Mouse (Mus musculus): Measurements from ENCODE around the gene Tmem184b.

The Tmem184b gene

DNA sequence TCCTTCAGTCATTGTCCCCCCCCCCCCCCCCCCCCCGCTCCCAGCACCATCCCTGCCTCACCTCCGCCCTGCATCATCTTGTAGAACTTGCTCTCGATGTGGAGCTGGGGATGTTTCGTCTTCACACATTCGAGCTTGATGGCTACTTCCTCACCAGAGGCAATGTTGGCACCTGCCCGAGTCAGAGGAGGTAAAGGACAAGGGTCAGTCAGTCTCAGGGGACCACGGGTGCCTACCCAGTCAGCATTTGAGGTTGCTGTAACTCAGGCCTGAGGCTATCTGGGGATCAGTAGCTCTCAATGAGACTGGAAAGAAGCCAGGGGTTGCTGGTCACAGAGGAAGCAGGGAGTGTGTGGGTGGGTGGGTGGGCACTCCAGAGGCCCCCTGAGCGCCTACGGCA lies 26.6 kb upstream of the Tmem184b start:
- DNase-seq (ENCODE audit: low read depth, low spot score) = no peak

DNA sequence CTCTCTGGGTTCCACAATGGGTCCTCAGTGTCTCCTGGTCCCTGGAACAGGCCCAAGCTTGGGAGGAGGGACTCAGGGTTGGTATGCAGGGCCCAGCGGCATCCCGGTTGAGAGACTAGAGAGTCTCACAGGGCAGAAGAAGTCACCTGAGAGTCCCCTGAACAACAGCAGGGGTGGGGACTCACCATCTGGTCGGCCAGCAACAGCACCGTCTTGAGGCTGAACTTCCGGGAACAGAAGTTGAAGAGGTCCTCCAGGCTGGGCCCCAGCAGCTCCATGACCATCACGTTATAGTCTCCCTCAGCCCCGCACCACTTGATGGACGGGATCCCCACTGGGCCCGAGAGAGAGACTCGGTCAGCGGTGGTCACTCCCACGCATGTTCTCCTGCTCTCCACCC lies 26.2 kb upstream of the Tmem184b start:
- no peak for DNase-seq (ENCODE audit: low read depth, low spot score)

DNA sequence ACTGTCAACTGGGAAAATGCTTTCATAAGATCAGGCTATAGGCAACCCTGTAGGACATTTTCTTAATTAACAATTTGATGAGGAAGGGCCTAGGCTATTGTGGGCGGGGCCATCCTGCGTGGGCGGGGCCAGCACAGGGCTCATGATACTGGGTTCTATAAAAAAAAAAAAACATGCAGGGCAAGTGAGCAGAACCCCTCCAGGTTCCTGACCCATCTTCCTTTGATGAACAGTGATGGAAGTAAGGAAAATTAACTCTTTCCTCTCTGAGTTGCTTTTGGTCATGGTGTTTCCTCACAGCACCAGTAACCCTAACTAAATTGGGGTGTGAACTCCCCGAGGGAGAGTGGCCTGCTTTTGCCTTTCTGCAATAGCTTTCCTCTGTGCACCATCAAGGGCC lies 25.2 kb upstream of the Tmem184b start:
- no peak for DNase-seq (ENCODE audit: low read depth, low spot score)

DNA sequence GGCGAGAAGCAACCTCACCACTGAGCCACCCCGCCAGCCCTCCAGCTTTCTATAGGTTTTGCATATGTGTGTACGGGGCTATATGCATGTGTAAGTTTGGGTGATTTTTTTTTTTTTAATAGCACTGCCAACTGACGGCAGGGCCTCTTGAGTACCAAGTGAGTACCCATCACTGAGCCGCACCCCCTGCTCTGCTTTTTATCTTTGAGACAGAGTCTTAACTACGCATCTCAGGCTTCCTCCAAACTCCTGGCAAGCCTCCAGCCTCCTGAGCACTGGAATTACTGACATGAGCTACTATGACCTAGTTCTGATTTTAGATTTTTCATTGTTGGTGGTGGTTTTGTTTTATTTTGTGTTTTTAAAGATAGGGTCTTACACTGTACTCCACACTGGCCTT lies 24.1 kb upstream of the Tmem184b start:
- no peak for DNase-seq (ENCODE audit: low read depth, low spot score)

DNA sequence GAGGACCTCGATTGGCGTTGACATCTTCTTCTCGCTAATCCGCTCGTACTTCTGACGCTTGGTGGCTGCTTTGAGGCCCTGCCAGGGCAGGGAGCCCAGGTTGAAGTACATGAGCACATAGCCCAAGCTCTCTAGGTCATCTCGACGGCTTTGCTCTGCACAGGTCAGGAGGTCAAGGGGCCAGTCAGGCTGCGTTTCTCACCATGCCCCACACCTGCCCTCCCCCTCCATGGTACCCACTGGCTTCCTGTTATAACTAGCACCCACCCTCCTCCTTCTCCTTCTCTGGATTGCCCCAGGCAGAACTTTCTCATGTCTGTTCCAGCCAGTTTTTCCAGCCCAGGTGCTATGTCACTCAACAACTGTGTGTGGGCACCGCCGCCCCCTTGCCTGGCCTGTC lies 22.1 kb upstream of the Tmem184b start:
- no peak for DNase-seq (ENCODE audit: low read depth, low spot score)

DNA sequence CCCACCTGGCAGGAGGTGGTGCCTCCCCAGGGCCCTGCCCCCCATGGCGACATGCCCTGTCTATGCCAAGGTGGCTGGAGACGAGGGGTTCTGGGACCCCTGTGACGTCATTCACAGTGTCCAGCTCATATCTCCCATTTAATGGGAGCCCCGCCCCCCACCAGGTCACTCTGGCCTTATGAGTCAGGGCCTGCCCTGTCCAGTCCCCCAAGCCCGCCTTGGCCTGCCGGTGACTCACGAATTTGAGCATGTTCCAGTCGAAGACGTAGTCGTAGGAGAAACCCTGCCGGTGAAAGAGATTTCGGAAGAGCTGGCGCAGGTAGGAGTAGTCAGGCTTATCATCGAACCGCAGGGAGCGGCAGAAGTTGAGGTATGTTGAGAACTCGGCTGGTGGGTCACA lies 21.2 kb upstream of the Tmem184b start:
- no peak for DNase-seq (ENCODE audit: low read depth, low spot score)

DNA sequence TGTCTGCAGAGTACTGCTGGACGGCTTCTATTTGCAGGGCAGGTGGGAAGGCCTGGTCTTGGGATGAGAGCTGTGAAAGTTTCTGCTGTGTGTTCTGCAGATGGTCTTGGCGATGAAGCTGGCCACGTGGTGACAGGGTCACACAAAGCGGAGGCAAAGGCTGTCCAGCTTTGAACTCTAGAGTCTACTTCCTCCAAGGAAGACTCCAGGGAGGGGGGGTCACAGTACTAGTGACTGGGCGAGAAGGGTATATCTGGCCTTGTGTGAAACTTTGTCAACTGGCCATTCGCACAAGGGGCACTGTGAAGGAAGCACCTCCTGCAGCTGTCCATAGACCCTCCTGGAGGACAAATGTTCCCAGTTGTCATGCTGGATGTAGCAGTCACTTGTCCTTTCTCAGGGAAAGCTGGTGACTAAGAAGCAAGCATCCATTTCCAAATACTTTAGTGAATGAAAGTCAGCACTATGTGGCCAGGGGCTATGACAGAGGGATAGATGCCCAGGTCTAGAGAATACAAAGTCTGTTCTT lies 19.4 kb upstream of the Tmem184b start:
- DNase-seq (ENCODE audit: low read depth, low spot score) = no peak

DNA sequence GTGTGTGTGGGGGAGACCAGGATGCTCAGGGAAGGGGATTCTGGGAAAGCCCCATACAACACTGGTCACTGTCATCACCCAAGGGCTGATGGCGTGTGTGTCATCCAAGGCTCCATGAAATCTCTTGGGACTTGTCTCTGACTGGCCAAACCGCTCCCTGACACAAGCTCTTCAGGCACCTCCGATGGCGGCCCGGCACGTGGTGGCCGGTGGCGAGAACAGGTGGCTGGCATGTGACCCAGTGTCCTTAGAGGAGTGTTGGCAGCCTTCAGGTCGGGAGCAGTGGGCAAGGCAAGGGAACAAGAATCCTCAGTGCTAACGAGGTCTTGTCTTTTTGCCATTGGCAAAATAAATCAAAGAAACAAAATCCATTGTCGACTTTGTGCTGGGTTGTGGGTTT lies 15.3 kb upstream of the Tmem184b start:
- DNase-seq (ENCODE audit: low read depth, low spot score) = no peak

DNA sequence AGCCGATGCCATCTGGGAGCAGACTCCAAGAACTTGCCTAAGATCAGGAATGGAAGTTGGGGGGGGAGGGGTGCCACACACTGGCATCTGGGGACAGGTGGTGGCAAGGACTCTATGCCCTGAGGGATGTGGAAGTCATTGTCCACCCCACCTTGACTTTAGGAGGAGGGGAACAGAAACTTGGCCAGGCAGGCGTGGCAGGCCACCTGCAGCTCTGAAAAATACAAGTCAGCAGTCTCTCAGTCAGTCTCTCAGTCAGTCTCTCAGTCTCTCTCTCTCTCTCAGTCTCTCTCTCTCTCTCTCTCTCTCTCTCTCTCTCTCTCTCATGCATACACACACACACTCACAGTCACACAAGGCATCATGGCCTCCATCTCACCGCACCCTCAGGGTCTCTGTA lies 14.9 kb upstream of the Tmem184b start:
- DNase-seq (ENCODE audit: low read depth, low spot score) = no peak

DNA sequence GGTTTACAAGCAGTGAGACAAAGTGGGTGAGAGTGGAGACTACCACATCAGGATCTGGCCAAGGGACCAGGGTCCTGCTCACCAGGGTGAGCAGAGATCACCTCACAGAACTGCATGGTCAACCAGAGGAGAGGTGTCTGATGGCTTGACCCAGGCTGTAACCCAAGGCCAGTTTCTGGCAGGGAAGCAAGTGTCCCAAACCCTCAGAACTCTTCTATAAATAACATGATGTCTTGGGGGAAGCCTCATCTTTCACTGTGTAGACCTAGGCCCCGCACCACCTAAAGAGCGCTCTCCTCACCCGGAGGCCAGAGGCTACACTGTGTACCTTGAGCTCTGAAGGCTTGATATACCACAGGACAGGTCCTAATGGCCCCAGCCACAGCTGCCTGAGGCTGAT lies 14.0 kb upstream of the Tmem184b start:
- no peak for DNase-seq (ENCODE audit: low read depth, low spot score)

DNA sequence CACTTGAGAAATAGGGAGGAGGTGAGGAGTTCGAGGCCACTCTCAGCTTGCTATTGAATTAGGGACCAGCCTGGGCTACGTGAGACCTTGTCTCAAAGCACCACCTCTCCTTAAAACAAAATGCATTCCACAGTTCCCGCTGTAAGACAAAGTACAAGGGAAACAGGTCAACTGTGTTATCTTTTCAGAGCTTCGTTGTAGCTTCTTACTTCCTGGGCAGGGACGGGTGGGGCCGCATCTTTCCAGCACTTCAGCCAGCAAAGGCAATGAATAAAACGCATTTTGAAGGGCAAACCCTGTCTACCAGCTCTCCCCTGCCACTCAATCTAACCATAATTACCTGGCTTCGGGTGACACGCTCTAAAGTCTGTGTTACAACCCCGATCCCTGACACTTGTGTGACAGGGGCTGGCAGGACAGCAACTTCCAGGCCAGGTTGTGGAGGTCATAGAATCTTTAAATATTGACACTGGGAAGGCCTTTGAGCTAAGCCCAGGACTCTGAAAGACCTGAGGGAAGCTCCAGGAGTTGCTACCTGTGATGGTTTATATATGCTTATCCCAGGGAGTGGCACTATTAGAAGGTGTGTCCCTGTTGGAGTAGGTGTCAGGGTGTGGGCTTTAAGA lies 13.2 kb upstream of the Tmem184b start:
- DNase-seq (ENCODE audit: low read depth, low spot score) = no peak

DNA sequence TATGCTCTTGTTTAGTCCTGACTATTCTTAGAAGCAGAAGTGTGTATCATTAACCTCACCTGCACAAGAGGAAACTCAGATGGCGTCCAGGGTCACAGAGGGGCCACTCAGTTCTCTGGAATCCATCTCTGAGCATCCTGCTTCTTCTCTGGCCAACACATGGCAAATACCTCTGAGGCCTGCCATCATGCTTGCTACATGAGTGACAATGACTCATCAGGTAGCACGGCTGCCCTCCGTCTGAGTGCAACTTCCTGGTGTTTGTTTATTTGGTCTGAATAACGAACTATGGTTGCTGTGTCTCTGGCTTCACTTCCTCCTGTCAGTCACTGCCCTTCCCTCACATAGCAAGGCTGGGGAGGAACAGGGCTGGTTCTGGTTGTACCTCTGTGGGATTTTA lies 11.1 kb upstream of the Tmem184b start:
- DNase-seq (ENCODE audit: low read depth, low spot score) = no peak

DNA sequence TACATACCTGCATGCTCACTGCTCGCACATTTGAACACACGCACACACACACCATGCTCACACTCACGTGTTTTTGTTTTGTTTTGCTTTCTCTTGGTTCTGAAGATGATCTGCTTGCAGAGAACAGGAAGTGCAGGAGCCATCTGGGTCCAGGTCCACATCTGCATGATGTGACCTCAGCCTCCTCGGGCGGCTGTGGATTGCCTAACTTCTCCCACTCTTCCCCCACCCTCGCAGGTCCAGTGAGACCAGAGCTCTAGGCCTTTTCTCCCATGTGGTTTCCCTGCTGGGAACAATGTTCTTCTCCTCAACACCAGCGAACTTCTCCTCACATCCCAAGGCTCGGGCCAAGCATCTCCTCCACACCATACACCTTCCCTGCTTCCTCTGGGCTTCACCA lies 10.4 kb upstream of the Tmem184b start:
- DNase-seq (ENCODE audit: low read depth, low spot score) = no peak

DNA sequence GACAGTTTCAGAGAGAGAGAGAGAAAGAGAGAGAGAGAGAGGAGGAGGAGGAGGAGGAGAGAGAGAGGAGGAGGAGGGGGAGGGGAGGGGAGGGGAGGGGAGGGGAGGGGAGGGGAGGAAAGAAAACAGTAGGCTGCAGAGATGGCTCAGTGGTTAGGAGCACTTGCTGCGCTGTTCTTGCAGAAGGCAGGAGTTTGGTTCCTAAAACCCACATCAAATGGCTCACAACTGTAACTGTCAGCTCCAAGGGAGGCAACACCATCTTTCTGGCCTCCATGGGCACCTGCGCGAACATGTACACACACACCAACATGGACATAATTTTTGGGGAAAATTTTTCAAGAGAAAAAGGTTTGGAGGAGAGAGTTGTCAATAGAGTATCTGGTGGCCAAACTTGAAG lies 9.8 kb upstream of the Tmem184b start:
- DNase-seq (ENCODE audit: low read depth, low spot score) = no peak

DNA sequence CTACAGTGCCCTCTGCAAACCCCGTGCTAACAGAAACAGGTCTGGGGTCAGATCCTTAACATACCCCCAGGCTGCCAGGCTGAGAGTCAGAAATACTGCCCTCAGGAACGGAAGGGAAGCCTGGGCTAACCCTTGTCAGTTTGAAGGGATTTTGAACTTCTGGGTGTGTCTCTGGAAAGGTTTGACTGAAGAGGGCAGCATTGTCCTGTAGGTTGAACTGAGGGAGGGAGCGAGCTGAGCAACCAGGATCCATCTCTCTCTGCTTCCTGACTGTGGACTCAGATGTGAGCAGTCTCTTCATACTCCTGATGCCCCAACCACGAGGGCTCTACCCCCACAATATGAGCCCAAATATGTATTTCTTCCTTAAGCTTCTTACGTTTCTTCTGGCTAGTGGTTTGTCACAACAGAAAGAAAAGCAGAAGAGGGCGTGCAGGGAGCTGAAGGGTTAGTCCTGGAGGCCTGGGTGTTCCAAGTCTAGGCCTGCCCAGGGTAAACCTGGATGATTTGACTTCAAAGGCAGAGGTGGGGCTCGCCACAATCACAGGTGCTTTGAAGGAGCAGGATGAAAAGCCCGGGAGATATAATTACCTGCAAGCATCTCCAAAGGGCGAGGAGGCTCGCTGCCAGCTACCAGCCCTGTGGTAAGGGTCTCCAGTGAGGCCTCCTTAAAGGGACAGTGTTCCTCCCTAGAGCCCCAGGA lies 8.1 kb upstream of the Tmem184b start:
- no peak for DNase-seq (ENCODE audit: low read depth, low spot score)

DNA sequence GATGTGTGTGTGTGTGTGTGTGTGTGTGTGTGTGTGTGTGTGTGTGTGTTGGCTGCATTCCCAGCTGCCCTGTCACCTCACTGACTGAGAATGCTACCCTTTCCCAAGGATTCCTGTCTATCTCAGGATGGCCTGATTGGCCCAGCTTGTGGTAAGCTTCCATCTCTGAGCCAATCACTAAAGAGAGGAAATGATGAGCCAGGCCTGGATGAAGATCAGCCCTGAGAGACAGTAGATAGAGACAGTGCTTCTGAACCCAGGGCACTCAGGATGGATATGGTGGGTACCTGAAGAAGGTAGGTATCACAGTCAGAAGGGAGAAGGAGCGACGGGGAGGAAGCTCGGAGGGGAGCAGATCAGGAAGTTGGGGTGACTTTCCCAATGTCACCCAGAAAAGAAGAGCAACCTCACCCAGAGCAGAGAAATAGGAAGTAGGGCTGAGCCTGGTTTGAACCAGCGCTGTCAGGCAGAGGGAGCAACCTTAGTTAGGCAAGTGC lies 5.8 kb upstream of the Tmem184b start:
- DNase-seq (ENCODE audit: low read depth, low spot score) = no peak

DNA sequence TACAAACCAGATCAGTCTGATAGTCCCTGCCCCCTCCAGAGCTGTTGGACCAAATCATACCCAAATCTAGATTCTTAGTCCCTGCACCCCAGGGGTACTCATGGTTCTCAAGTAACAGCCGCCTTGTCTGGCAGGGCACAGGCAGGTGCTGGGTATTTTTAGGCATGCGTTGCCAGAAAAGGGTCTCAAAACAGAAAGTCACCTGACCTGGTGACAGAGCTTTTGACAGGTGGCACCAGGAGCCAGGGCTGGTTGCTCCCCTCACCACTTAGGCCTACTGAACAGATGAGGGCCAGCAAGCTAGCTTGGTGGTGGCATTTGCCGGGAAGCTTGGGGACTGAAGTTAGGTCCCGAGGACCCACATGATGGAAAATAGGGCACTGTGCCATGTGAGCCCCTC lies 3.2 kb upstream of the Tmem184b start:
- no peak for DNase-seq (ENCODE audit: low read depth, low spot score)

DNA sequence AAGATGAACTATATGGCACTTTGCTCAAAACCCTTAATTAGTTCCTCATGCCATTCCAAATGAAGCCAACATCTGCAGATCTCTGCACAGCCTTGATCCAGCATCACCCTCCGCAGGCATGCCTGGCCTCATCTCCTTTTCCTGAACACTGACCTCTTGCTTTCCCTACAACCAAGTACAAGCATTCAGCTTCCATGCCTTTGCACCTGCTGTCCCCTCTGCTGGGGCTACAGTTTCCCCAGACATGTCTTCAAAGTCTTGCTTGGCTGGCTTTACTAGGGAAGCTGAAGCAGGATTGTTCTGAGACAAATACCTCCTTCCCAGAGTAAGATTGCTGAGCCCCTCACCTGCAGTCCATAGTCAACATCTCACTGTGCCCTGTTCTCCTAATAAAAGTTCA lies 908 bp upstream of the Tmem184b start:
- DNase-seq (ENCODE audit: low read depth, low spot score) = no peak

DNA sequence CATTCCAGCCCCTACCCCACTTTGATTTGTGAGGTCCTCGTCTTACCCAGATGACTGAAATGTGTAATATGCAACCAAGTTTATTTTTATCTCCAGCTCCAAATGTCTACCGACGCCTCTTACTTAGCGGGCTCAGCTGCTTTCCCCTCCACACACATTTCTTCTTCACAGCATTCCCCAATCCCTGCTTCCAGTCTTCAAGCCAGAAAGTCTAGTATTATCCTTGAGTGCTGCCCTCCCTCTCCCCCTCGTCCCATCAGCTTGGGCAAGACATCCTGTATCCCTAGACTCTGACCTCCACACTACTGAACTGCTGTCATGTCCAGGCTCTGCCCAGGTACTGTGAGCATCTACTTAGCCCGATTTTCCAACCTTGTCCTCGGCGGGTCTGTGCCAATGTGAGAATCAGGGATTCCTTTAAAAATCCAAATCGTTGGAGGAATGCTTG lies 418 bp upstream of the Tmem184b start:
- no peak for DNase-seq (ENCODE audit: low read depth, low spot score)

DNA sequence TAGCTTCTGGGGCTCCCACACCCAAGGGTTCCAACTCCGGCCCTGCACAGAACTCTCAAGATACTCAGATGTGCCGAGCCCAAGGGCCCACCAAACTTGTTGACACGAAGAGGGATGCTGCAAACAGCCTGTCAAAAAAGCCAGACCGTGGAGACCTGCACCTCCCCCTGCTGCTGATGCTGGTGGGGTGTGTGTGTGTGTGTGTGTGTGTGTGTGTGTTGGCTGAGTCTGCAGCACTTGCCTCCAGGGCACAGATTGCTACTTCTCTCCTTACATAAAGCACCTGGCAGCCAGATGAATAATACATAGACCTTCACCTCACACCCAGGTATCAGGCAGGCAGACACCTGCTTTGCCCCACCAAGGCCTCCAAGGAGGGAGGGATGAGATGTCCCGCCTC lies 1.2 kb downstream of the Tmem184b start:
- no peak for DNase-seq (ENCODE audit: low read depth, low spot score)

DNA sequence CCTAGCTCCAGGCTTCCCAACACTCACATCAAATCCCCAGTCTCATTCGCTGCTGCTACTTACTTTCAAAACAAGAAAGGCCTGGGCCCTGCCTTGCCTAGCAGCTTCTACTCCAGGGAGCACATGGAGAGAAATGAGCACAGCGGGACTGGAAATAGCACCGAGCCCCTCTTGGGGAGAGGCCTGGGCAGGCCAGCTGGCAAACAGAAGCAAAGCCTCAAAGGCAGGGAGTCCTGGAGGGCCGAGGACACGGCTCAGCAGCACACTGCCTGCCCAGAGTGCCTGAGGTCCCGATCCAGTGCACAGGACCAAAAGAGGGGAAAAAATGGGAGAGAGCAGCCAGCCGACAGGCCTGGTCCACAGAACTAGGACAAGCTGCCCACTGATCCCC lies 2.4 kb downstream of the Tmem184b start:
- DNase-seq (ENCODE audit: low read depth, low spot score) = no peak

DNA sequence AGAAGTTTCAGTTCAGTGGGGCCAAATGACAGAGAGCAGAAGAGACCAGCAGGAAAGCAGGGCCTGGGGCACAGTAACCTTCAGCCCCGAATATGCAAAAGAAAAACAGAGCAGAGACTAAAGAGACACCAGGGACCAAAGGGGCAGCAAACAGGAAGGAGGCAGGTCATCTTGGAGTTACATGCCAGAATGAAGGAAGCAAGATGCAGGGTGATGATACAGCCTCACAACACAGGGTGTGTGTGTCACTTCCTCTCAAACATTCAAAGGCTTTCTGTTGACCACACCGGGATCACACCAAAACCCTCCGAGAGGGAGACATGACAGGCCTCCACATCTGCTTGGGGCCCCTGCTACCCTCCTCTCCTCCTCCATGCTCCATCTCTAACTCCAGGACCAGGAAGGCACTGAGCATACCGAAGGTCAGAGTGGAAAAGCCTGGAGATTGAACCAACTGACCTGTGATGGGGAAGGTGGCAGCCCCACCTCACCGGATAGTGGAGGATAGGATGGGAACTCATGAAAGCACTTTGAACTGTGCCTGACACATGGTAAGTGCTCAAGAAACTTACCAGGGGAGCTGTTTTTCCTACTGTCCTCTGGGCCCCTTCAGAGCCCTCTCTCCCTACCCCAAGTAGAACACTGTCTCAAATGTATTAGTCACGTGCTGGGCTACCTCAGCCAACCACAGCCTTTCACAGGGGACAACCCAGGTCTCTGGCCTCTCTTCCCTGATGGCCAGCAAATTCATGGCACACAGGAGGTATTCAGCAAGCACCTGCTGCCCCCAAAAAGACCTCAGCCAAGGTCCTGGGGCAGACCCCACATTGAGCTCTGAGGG lies 3.0 kb downstream of the Tmem184b start:
- DNase-seq (ENCODE audit: low read depth, low spot score) = no peak
